8 mouse cellular contexts compared by ENCODE assay signal in genomic region chr16:28564075-28564715, GRCm38 (mm10).
A peak's percentile ranks its signal among the peaks of the same experiment; 100 is the strongest.
DNase-seq lines count a peak whose midpoint lies in the region; ATAC-seq and TF ChIP-seq lines count a peak whose summit lies in the region.

No protein-coding gene starts in this region.

- H3K27ac ChIP-seq in embryonic facial prominence, embryonic 13.5 days, result no peak overlapping the region
- H3K27ac ChIP-seq in hindbrain, embryonic 16.5 days (ENCODE audit: low read depth, low read length), result no peak overlapping the region
- no peak overlapping the region for H3K27ac ChIP-seq in liver, adult 2 months (replicated peaks; ENCODE audit: insufficient read depth, low read depth, low read length)
- H3K27ac ChIP-seq in neural tube, embryonic 15.5 days (replicated peaks), result no peak overlapping the region

- H3K4me2 ChIP-seq in embryonic facial prominence, embryonic 13.5 days, result peak overlapping the region; percentile 100
- peak overlapping the region; percentile 96 for H3K4me2 ChIP-seq in hindbrain, embryonic 16.5 days (ENCODE audit: low read length)
- peak overlapping the region; percentile 100 for H3K4me2 ChIP-seq in neural tube, embryonic 15.5 days

- H3K4me1 ChIP-seq in embryonic facial prominence, embryonic 13.5 days, result peaks cover 10% of the 10 kb centered on the region; the same call in 1 of the 2 replicates
- no peaks in the 10 kb centered on the region; the same call in 1 of the 2 replicates for H3K4me1 ChIP-seq in hindbrain, embryonic 16.5 days (ENCODE audit: control insufficient read depth, insufficient read depth, low read depth, low read length)
- no peaks in the 10 kb centered on the region for H3K4me1 ChIP-seq in liver, adult 2 months (ENCODE audit: control insufficient read depth, insufficient read depth, low read length)
- peaks cover 11% of the 10 kb centered on the region for H3K4me1 ChIP-seq in neural tube, embryonic 15.5 days

- H3K9ac ChIP-seq in embryonic facial prominence, embryonic 13.5 days, result peak overlapping the region; percentile 64; the same call in 1 of the 2 replicates
- H3K9ac ChIP-seq in hindbrain, embryonic 16.5 days (ENCODE audit: low read depth, low read length), result peak overlapping the region; percentile 74
- H3K9ac ChIP-seq in liver, adult 2 months (ENCODE audit: low read depth, low read length), result no peak overlapping the region
- H3K9ac ChIP-seq in neural tube, embryonic 15.5 days (replicated peaks), result peak overlapping the region; percentile 51

- TF ChIP-seq CTCF in liver, adult 2 months (IDR thresholded peaks at IDR 0.05; ENCODE audit: low read depth, low read length), result no peak

- DNase-seq in heart, adult 18-20 months, result peak; percentile 10 to 46
- no peak for DNase-seq in heart, adult 11 months
- peak; percentile 53 for DNase-seq in WW6 (ENCODE audit: low read depth, low spot score)
- peak; percentile 1 for DNase-seq in liver, adult 2 months (ENCODE audit: extremely low read depth, low read depth, low spot score)
- no peak for DNase-seq in layer of hippocampus, adult 8-10 months (ENCODE audit: low spot score in 2 of 2)

- no peaks in the 10 kb centered on the region for H3K79me2 ChIP-seq in liver, adult 2 months (ENCODE audit: control insufficient read depth, insufficient read depth, low read length)

- H3K4me3 ChIP-seq in embryonic facial prominence, embryonic 13.5 days, result peak overlapping the region; percentile 57
- peak overlapping the region; percentile 83 for H3K4me3 ChIP-seq in hindbrain, embryonic 16.5 days (ENCODE audit: low read length)
- H3K4me3 ChIP-seq in liver, adult 2 months (ENCODE audit: insufficient read depth, low read depth, low read length), result no peak overlapping the region
- peak overlapping the region; percentile 64 for H3K4me3 ChIP-seq in neural tube, embryonic 15.5 days (replicated peaks)

- WGBS in embryonic facial prominence, embryonic 13.5 days, result under 1% methylated on average over 45 of the region's 45 CpGs
- under 1% methylated on average over 36 of the region's 45 CpGs for WGBS in hindbrain, embryonic 16.5 days
- 1% methylated on average over 45 of the region's 45 CpGs for WGBS in liver, adult 2 months
- WGBS in neural tube, embryonic 15.5 days, result under 1% methylated on average over 45 of the region's 45 CpGs

- ATAC-seq in embryonic facial prominence, embryonic 13.5 days (ENCODE audit: insufficient number of reproducible peaks, insufficient read depth, low FRiP score, low TSS enrichment, low read depth), result peak; percentile 48; the same call in 1 of the 2 replicates
- ATAC-seq in hindbrain, embryonic 16.5 days, result peak; percentile 82
- peak; percentile 80 for ATAC-seq in neural tube, embryonic 15.5 days (ENCODE audit: low FRiP score)

- no peaks in the 10 kb centered on the region for H3K9me3 ChIP-seq in embryonic facial prominence, embryonic 13.5 days
- no peaks in the 10 kb centered on the region for H3K9me3 ChIP-seq in hindbrain, embryonic 16.5 days (ENCODE audit: control insufficient read depth, low read length)
- H3K9me3 ChIP-seq in neural tube, embryonic 15.5 days (replicated peaks), result no peaks in the 10 kb centered on the region

- peaks cover 37% of the 10 kb centered on the region for H3K27me3 ChIP-seq in embryonic facial prominence, embryonic 13.5 days
- no peaks in the 10 kb centered on the region; the same call in none of the 2 replicates for H3K27me3 ChIP-seq in hindbrain, embryonic 16.5 days (replicated peaks; ENCODE audit: control insufficient read depth, insufficient read depth, low read length)
- H3K27me3 ChIP-seq in liver, adult 2 months (ENCODE audit: control insufficient read depth, insufficient read depth, low read length), result 0 out of 2 replicates have a peak, but pooled peaks cover 2% of the 10 kb centered on the region
- peaks cover 32% of the 10 kb centered on the region for H3K27me3 ChIP-seq in neural tube, embryonic 15.5 days (replicated peaks)

- H3K36me3 ChIP-seq in embryonic facial prominence, embryonic 13.5 days, result no peaks in the 10 kb centered on the region
- no peaks in the 10 kb centered on the region for H3K36me3 ChIP-seq in hindbrain, embryonic 16.5 days (ENCODE audit: control insufficient read depth, insufficient read depth, low read length)
- H3K36me3 ChIP-seq in liver, adult 2 months (ENCODE audit: control insufficient read depth, insufficient read depth, low read length), result no peaks in the 10 kb centered on the region
- no peaks in the 10 kb centered on the region for H3K36me3 ChIP-seq in neural tube, embryonic 15.5 days

- TF ChIP-seq POLR2A in liver, adult 2 months (IDR thresholded peaks at IDR 0.05; ENCODE audit: extremely low read depth, insufficient read depth, low read length), result no peak

Comparison
In these comparisons a context has a peak if more than half of its experiments do, and no peak if none do; other contexts are left out.
1. DNase-seq: peak in heart, adult 18-20 months (2 of 2), WW6 (single experiment) and liver, adult 2 months (single experiment); none in heart, adult 11 months (single experiment) and layer of hippocampus, adult 8-10 months (0 of 2).
2. Peak in every context shown above with its lines, with median percentiles within 50 percentile points of each other: ATAC-seq and H3K4me2 ChIP-seq.